Mouse (Mus musculus): ENCODE results near the gene Gnai3.

Gnai3 gene

DNA sequence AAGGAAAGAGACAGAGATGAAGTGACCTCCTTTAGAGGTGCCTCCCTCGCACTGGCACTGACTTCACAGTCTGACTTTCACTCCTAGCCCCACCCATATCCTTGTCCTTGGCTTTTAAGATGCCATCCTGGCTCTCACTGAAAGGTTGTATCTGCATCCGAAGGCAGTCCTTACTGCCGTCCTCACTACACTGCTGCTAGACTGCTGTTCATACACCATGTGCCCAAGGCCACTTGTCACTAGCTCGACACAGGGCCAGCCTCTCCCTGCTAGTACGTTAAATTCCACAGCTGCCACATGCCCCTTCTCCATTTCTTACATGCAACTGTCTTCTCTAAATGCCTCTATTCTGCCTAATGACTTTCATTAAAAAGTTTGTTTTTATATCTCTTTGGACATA, 34.6 kb downstream of the Gnai3 start:
- DNase-seq (ENCODE audit: low spot score in 2 of 2) = no peak

DNA sequence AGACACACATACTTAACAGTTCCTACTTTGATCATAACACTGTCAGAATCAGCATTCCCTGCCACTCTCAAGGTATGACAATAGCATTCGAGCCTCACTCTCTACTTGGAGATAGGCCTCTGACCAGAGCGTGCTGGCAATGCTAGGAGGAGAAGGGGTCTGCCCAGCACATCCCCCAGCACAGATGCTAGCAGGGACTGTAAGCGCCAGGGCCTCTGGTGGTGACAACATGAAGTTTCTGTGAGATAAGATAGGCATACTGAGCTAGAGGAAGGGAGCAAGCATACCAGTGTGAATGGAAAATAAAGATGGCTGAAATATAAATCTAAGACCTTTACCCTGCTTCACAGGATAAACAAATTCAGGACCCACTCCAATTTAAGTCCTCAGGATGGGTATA, 40.7 kb downstream of the Gnai3 start:
- DNase-seq (ENCODE audit: low spot score in 2 of 2) = no peak

DNA sequence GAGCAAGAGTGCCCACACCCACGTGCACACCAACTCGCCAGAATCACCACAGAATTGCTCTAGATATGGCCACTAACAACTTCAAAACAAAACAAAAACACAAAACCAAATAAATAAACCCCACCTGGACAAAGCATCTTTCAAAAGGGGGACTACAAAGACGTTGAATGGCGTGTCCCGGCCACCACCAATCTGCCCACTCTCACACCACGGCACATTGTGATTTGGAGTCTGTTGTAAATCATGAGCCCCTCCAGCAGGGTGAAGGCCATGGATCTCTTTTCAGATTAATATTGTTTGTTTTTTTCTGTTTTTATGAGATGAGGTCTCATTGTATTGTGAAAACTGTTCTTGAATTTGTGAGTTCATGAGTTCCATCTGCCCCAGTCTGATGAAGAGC, 43.9 kb downstream of the Gnai3 start:
- no peak for DNase-seq (ENCODE audit: low spot score in 2 of 2)

DNA sequence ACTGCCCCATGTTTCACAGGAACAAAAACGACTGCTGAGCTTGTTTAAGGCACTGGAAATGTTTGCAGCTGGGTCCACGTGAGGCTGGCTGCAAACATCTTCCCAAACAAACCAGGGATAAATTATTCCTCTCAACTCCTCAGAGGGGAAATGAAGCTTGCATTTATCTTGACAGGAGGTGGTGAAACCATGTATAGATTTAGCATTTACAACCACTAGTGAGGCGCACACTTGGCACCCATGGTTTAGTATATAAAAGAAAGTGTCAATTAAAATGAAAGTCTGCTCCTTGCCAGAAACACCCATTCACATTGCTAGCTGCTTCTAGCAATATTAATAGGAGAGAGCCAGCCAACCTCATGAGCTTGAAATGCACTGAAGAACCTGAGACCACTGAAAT, 44.4 kb downstream of the Gnai3 start:
- DNase-seq (ENCODE audit: low spot score in 2 of 2) = no peak

DNA sequence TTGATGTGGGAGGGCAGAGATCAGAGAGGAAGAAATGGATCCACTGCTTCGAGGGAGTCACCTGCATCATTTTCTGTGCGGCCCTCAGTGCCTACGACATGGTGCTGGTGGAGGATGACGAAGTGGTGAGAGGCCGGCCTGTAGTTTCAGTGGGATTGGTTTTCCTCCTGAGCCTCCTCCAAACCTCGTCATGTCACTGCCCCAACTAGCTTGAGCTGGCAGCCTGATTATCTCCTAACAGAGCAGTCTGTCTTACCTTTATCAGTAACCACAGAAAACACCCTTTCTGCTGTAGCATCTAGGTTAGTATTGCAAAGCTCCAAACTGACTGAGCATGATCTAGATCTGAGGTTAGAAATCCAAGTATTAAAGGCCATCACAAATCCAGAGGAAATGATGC, 47.6 kb downstream of the Gnai3 start:
- DNase-seq (ENCODE audit: low spot score in 2 of 2) = no peak

DNA sequence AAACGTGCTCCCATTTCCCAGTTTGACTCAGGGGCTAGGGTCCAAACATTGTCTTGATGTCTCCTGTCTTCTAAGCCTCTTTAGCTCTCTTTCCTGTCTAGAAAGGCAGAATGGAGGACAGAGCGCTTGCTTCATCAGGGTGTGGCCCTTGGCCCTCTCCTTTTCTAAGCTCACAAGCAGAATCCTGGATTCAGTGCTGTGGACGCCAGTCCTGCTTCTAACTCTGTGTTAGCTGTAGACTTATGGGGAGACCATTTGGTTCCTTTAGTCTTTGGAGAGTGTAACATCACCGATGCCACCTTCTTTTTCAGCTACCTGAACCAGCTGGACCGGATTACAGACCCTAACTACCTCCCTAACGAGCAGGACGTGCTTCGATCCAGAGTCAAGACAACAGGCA, 48.3 kb downstream of the Gnai3 start:
- DNase-seq (ENCODE audit: low spot score in 2 of 2) = no peak

DNA sequence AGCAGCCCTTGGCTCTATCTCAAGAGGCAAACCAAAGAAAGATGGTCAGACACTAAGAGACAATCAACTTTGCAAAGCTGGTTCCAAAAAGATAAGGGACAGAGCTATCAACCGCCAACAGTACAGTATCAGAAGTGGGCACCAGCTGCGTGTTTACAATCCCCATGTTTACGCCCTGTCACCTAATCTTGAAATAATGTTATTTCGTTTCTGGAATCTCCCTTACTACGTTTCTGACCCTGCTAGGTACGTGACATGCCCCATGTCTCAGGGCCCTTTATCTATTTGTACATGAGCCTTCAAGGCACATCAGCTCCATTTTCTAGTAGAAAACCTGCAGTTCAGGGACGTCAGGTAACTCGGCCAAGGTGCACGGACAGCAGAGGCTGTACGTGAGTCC, 49.2 kb downstream of the Gnai3 start:
- DNase-seq (ENCODE audit: low spot score in 2 of 2) = peak in 1 of 2 experiments; percentile 19

GRCm38 (mm10) chr3:108096226-108096625, 49.7 kb downstream of the Gnai3 start:
- DNase-seq (ENCODE audit: low spot score in 2 of 2) = no peak

DNA sequence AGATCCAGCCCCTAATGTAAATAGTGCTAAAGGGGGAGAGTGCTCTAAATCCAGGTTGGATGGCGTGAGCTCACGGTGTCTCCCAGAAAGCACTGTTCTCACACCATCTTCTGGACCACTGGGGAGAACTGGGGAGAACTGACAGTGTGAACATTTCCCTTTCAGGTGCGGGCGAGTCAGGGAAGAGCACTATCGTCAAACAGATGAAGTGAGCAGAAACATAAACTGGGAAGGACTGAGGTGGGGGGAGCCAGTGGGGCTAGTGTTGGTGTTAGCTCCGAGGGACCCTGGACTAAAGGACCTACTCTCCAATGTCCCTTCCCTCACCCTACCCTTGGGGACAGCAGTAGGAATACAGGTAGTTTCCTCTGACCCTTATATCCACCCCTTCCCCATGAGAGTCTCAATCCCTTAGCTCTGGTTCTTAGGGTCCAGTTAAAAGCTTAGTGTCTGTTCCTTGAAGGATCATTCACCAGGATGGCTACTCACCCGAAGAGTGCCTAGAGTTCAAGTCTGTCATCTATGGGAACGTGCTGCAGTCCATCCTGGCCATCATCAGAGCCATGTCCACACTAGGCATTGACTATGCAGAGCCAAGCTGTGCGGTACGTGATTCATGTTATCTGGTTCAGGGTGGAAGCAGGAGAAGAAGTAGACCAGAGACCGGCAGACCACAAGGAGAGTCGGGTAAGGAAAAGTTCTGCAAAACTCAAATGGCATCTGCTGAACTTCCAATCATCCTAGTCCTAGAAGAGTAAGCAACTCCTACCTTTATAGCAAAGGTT, 50.8 kb downstream of the Gnai3 start:
- no peak for DNase-seq (ENCODE audit: low spot score in 2 of 2)

GRCm38 (mm10) chr3:108094146-108094545, 51.8 kb downstream of the Gnai3 start:
- DNase-seq (ENCODE audit: low spot score in 2 of 2) = no peak

DNA sequence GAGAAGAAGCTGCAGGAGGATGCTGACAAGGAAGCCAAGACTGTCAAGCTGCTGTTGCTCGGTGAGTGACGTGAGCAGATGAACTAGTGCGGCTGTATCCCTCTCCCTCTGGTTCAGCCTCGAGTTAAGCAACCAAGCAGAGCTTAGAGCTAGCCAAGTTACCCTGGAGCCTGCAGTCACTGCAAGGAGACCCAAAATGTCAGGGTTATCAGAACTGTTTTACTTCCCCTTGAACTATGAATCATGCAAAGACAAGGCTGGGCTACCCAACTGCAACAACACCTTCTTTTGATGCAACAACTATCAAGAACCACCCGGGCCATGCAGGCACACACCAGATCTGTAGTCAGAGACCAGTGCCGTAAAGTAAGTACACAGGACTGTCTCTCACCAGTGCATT, 52.6 kb downstream of the Gnai3 start:
- no peak for DNase-seq (ENCODE audit: low spot score in 2 of 2)

DNA sequence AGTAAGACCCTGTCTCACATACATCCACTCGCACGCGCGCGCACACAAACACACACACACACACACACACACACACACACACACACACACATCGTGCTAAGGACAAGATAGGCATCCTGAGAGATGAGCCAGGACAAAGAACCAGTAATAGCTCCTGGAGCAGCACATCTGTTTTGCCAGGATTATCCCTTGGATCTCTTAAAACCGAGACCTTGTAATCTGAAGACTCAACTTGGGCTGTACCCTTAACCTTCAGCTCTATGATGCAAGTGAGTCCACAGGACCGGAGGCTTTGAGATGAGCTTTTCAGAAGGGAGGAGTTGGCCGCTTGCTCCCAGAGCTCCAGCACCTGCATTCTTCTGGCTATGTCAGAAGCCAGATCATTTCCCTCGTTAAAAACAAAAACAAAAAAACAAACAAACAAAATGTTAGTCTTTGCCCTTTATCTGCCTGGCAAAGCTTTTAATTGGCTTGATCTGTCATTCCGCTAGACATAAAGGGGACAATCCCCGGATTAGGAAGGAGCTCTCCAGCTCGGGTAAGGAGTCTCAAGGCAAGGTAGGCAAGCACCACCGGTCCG, 53.3 kb downstream of the Gnai3 start, which contains the start of gene Gnat2:
Gene Gnat2, plus strand, starts transcription at position 254 of the 580 bp plus-strand sequence.
- no peak for DNase-seq (ENCODE audit: low spot score in 2 of 2)

GRCm38 (mm10) chr3:108092030-108092429, 53.9 kb downstream of the Gnai3 start:
- no peak for DNase-seq (ENCODE audit: low spot score in 2 of 2)

- no peak for DNase-seq (ENCODE audit: low spot score in 2 of 2)
These were observed 55.4 kb downstream of the Gnai3 start for GRCm38 (mm10) chr3:108090561-108090960.

DNA sequence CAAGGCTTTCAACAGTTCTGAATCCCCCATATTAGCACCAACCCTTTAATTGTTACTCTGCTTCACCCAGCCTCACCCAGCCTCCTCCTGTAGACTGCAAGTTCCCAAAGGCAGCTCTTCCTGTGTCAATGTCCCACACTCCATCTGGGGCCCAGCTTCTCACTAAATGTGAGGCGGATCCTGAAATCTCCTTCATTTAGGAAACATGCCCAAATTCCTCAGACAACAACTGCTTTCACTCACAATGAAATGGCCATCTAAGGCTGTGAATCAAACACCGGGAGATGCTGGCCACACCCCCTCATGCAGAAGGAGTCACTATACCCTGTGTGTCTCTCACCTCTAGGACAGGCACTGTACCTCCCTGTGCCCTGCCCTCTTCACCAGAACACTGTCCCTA, 56.0 kb downstream of the Gnai3 start:
- no peak for DNase-seq (ENCODE audit: low spot score in 2 of 2)

DNA sequence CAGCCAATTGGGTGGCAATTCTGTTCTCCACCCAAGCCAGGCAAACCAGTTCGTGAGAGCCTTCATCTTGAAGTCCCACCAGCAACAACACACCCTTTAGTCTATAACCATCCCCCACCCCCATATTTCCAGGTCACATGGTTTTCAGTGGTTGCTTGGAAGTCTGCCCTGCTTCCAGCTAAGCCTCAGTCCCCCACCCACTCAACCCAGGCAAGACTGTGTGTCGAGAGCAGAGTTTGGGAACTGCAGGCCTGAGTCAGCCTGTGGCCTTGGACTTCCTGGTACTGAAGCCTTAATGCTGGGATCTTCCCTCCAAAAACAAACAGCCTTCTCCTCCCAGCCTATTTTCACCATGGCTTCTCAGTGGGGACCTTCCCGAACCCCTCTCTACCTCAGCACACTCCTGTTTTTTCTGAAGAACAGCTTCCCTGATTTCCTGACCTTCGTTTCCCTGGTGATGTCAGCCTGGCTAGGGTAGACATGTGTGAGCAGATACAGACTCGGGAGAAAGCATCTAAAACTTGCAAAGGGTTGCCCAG, 57.0 kb downstream of the Gnai3 start:
- DNase-seq (ENCODE audit: low spot score in 2 of 2) = no peak

GRCm38 (mm10) chr3:108087329-108087728, 58.6 kb downstream of the Gnai3 start:
- DNase-seq (ENCODE audit: low spot score in 2 of 2) = no peak

GRCm38 (mm10) chr3:108086470-108086979, 59.4 kb downstream of the Gnai3 start, which contains the start of gene Ampd2:
Gene Ampd2, minus strand, starts transcription at chr3:108086651.
- peak; percentile 58 to 69 for DNase-seq (ENCODE audit: low spot score in 2 of 2)

- DNase-seq (ENCODE audit: low spot score in 2 of 2) = peak; percentile 34 to 39
These were observed 60.1 kb downstream of the Gnai3 start for GRCm38 (mm10) chr3:108085721-108086469.

GRCm38 (mm10) chr3:108085281-108085720, 60.6 kb downstream of the Gnai3 start:
- DNase-seq (ENCODE audit: low spot score in 2 of 2) = peak; percentile 83 to 89

DNA sequence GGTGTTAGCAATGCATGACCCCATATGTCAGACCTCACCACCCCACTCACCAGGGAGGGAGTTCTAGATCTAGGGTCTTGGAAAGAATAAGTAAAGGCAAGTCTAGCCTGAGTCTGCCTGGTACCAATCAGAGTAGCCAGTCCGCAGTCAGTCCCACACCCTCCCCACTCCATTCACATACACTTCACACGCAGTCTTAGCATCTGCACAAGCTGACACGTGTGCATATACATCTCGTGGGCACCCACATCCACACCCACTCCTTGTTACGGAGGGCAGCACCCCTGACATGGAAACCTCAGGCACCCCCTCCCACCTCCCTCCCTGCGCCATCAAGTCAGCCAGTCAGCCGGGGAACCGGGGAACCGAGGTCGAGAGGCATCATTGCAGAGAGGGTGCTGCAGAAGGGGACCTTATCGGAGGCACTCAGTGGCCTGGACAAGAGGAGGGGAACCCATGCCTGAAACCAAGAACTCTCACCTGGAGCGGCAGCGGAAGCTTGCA, 61.1 kb downstream of the Gnai3 start:
- DNase-seq (ENCODE audit: low spot score in 2 of 2) = no peak

DNA sequence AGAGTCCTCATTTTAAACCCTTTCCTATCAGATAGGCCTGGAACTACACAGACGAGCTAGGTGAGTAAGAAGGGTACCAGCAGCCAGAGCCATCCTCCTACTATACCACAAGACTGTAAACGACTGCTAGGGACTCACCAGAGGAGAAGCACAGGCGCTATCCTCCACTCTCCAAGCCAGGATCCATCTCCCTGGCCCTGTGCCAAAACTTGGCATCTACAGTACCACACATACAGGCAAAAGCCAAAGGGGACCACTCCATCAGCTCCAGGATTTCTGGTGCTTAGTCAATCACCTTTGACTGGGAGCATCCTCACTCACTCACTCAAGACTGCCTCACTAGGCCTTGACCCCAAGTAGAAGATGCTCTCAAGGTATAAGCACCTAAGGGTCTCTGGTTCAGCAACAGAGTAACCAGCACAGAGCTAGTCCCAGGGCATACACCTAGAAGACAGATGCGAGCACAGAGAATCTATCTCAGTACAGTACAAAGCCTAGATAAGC, 62.0 kb downstream of the Gnai3 start:
- no peak for DNase-seq (ENCODE audit: low spot score in 2 of 2)
